Mouse (Mus musculus) right cerebral cortex, postnatal 25 days (tissue): ENCODE measurements around the gene 9430097D07Rik.

Experiments
- DNase-seq: peaks from one replicate; pipeline ENCODE4 v3.0.0; 2022

The 9430097D07Rik gene

GRCm38 (mm10) chr2:32555484-32555883 is 20.0 kb downstream of the 9430097D07Rik start:
- DNase-seq = no peak

GRCm38 (mm10) chr2:32553592-32554148 is 21.8 kb downstream of the 9430097D07Rik start:
- DNase-seq = no peak

- DNase-seq = no peak
Measured at GRCm38 (mm10) chr2:32551236-32551635, 24.2 kb downstream of the 9430097D07Rik start.

GRCm38 (mm10) chr2:32549764-32550163 is 25.7 kb downstream of the 9430097D07Rik start:
- no peak for DNase-seq

GRCm38 (mm10) chr2:32549171-32549570 is 26.3 kb downstream of the 9430097D07Rik start:
- no peak for DNase-seq

GRCm38 (mm10) chr2:32547964-32548739 is 27.3 kb downstream of the 9430097D07Rik start:
- no peak for DNase-seq

- DNase-seq = no peak
Measured at GRCm38 (mm10) chr2:32547380-32547779, 28.1 kb downstream of the 9430097D07Rik start.

GRCm38 (mm10) chr2:32546951-32547350 is 28.5 kb downstream of the 9430097D07Rik start:
- no peak for DNase-seq

GRCm38 (mm10) chr2:32543031-32543449 is 32.4 kb downstream of the 9430097D07Rik start:
- DNase-seq = no peak

- DNase-seq = no peak
Measured at GRCm38 (mm10) chr2:32541986-32542573, 33.4 kb downstream of the 9430097D07Rik start.

- no peak for DNase-seq
Measured at GRCm38 (mm10) chr2:32541333-32541908, 34.1 kb downstream of the 9430097D07Rik start.

- no peak for DNase-seq
Measured at GRCm38 (mm10) chr2:32539452-32539981, 36.0 kb downstream of the 9430097D07Rik start.

- DNase-seq = no peak
Measured at GRCm38 (mm10) chr2:32538461-32538860, 37.0 kb downstream of the 9430097D07Rik start.

- DNase-seq = no peak
Measured at GRCm38 (mm10) chr2:32537941-32538340, 37.5 kb downstream of the 9430097D07Rik start.

- no peak for DNase-seq
Measured at GRCm38 (mm10) chr2:32537360-32537905, 38.1 kb downstream of the 9430097D07Rik start.

- DNase-seq = peak; percentile 60
Measured at GRCm38 (mm10) chr2:32536634-32537359, 38.7 kb downstream of the 9430097D07Rik start.

- peak; percentile 36 for DNase-seq
Measured at GRCm38 (mm10) chr2:32536086-32536633, 39.3 kb downstream of the 9430097D07Rik start.

- peak; percentile 60 for DNase-seq
Measured at GRCm38 (mm10) chr2:32535501-32535991, 39.9 kb downstream of the 9430097D07Rik start.

- DNase-seq = peak; percentile 99
Measured at GRCm38 (mm10) chr2:32534733-32535471, 40.6 kb downstream of the 9430097D07Rik start, which contains the start of gene Fam102a. TSS of gene Fam102a (plus strand) at chr2:32535332.

GRCm38 (mm10) chr2:32534061-32534732 is 41.3 kb downstream of the 9430097D07Rik start:
- no peak for DNase-seq
